10 mouse cellular contexts compared by ENCODE assay signal in the genomic region with DNA sequence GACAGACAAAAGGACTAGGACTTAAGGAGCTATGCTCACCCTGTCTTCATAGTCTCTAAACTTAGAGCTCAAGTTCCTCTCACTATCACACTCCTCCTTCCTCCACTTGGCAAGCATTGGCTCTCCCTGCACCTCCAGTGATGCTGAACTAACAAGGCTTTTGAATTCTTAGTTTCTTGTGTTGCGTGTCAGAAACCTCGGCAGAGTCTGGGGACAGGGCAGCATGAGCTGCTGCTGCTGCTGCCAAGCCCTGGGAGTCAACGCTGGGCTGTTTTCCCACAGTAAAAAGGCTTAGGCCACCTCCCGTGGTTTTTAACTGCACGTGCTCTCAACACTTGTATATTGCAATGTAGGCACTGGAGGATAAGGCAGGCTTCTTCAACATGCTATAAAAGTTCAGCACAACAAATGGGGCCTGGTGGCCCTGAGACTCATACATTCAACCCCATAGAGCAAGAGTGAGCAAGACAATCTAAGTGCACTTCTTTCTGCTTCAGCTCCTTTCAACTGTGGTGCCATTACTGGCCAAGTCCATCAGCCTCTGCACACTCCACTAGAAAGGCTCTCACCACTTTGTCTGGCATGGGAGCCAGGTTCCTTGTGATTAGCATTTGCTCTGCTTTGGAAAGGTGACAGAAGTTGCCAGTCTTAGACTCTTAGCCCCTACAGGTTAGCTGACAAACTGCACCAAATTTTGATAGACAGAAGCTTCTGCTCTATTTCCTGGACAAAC. TPM values are rescaled to one million over a fixed set of nuclear protein-coding genes. Genes with fewer than 3 reads are reported as not detected.
DNase-seq lines count a peak whose midpoint lies in the region; ATAC-seq and TF ChIP-seq lines count a peak whose summit lies in the region.
"Had no signal": no experiment of that assay in that cellular context is flagged by ENCODE, and none has a peak within 500 bp of the region (broad histone marks: within the 10 kb centered on the region; RNA-seq: fewer than 3 reads in every experiment).

No protein-coding gene starts in this region.

- no peak for TF ChIP-seq POLR2A in CH12.LX (IDR thresholded peaks at IDR 0.05; ENCODE audit: low read depth, low read length)

- H3K9me3 ChIP-seq in hindbrain, embryonic 13.5 days, result no peaks in the 10 kb centered on the region
- no peaks in the 10 kb centered on the region for H3K9me3 ChIP-seq in hindbrain, embryonic 11.5 days (ENCODE audit: control insufficient read depth, low read length)
- no peaks in the 10 kb centered on the region for H3K9me3 ChIP-seq in CH12.LX (replicated peaks; ENCODE audit: low read length)
- H3K9me3 ChIP-seq: heart, embryonic 12.5 days had no signal

- dilution Hi-C loops in CH12.LX (cut with MboI; ENCODE audit: extremely low pct_ligation_motif_present, extremely low pct_unique_long_range_greater_than_20kb, low sequenced_read_pairs), result no loop called here

- H3K4me3 ChIP-seq in hindbrain, embryonic 13.5 days, result no peak overlapping the region
- H3K4me3 ChIP-seq in hindbrain, embryonic 11.5 days (ENCODE audit: low read depth, low read length), result no peak overlapping the region
- no peak overlapping the region for H3K4me3 ChIP-seq in CH12.LX (replicated peaks in 1 of 3; ENCODE audit: low read depth in 2 of 3, low read length in 2 of 3, poor library complexity in 1 of 3)
- H3K4me3 ChIP-seq: heart, embryonic 12.5 days had no signal

- in situ Hi-C loops in CH12.LX (cut with MboI; ENCODE audit: low pct_ligation_motif_present, low pct_unique_long_range_greater_than_20kb, low sequenced_read_pairs), result no loop called here

- H3K79me2 ChIP-seq in CH12.LX (replicated peaks; ENCODE audit: control insufficient read depth, extremely low read depth, insufficient read depth, poor library complexity, severe bottlenecking), result 0 out of 2 replicates have a peak, but pooled peaks cover 2% of the 10 kb centered on the region

- ATAC-seq in hindbrain, embryonic 13.5 days (ENCODE audit: low FRiP score), result peak; percentile 79
- ATAC-seq in hindbrain, embryonic 11.5 days (ENCODE audit: low FRiP score), result no peak

- peak; percentile 14 for TF ChIP-seq RAD21 in CH12.LX (IDR thresholded peaks at IDR 0.05; ENCODE audit: low read depth, low read length)

- H3K27me3 ChIP-seq in hindbrain, embryonic 13.5 days, result no peaks in the 10 kb centered on the region
- H3K27me3 ChIP-seq in hindbrain, embryonic 11.5 days (ENCODE audit: control insufficient read depth, insufficient read depth, low read length), result no peaks in the 10 kb centered on the region
- no peaks in the 10 kb centered on the region for H3K27me3 ChIP-seq in CH12.LX (replicated peaks)
- H3K27me3 ChIP-seq: heart, embryonic 12.5 days had no signal

- peak overlapping the region; percentile 62 for H3K27ac ChIP-seq in hindbrain, embryonic 13.5 days
- H3K27ac ChIP-seq in hindbrain, embryonic 11.5 days (ENCODE audit: low read depth, low read length), result no peak overlapping the region
- H3K27ac ChIP-seq in CH12.LX (ENCODE audit: insufficient read depth, low read depth), result no peak overlapping the region

- 50% methylated on average over 5 of the region's 5 CpGs for WGBS in hindbrain, embryonic 13.5 days
- 66% methylated on average over 5 of the region's 5 CpGs for WGBS in hindbrain, embryonic 11.5 days

- peaks cover 10% of the 10 kb centered on the region for H3K4me1 ChIP-seq in hindbrain, embryonic 13.5 days (replicated peaks)
- no peaks in the 10 kb centered on the region for H3K4me1 ChIP-seq in hindbrain, embryonic 11.5 days (replicated peaks; ENCODE audit: control insufficient read depth, insufficient read depth, low read length)
- peaks cover 15 to 76% of the 10 kb centered on the region in 2 experiments for H3K4me1 ChIP-seq in CH12.LX (ENCODE audit: control insufficient read depth in 1 of 2, insufficient read depth in 2 of 2)

- TF ChIP-seq EP300 in CH12.LX (IDR thresholded peaks at IDR 0.05; ENCODE audit: low read length), result no peak

- H3K4me2 ChIP-seq in hindbrain, embryonic 13.5 days, result no peak overlapping the region
- no peak overlapping the region for H3K4me2 ChIP-seq in hindbrain, embryonic 11.5 days (replicated peaks; ENCODE audit: low read depth, low read length)
- no peak overlapping the region for H3K4me2 ChIP-seq in CH12.LX (ENCODE audit: insufficient read depth, low read depth, poor library complexity, severe bottlenecking)
- H3K4me2 ChIP-seq: heart, embryonic 12.5 days had no signal

- peaks cover 73% of the 10 kb centered on the region for H3K36me3 ChIP-seq in hindbrain, embryonic 13.5 days
- H3K36me3 ChIP-seq in hindbrain, embryonic 11.5 days (ENCODE audit: control insufficient read depth, insufficient read depth, low read length), result peaks cover 15% of the 10 kb centered on the region; the same call in 1 of the 2 replicates
- peaks cover 75 to 98% of the 10 kb centered on the region in 2 experiments for H3K36me3 ChIP-seq in CH12.LX (replicated peaks in 1 of 2; ENCODE audit: control insufficient read depth in 1 of 2, insufficient read depth in 1 of 2, low read length in 1 of 2)

- H3K9ac ChIP-seq in hindbrain, embryonic 13.5 days, result no peak overlapping the region
- no peak overlapping the region for H3K9ac ChIP-seq in hindbrain, embryonic 11.5 days (ENCODE audit: low read depth, low read length)
- no peak overlapping the region for H3K9ac ChIP-seq in CH12.LX (ENCODE audit: insufficient read depth, low read depth)
- H3K9ac ChIP-seq: heart, embryonic 12.5 days had no signal

- intact Hi-C loops in gastrocnemius, postnatal 14 days (cut with DNase I; ENCODE audit: low total_unique reads), result no loop called here

- DNase-seq in hindbrain, embryonic 11.5 days (ENCODE audit: low spot score), result no peak
- no peak for DNase-seq in CH12.LX (ENCODE audit: extremely low read depth)
- DNase-seq in cerebellum, adult 9-10 months, result peak; percentile 50
- peak; percentile 52 for DNase-seq in kidney, adult 9 months
- DNase-seq in MN1 (ENCODE audit: low spot score), result no peak
- no peak for DNase-seq in gastrocnemius, postnatal 14 days
- no peak for DNase-seq in heart, adult 9 months (ENCODE audit: low spot score in 2 of 2)
- DNase-seq: lung, postnatal 10 days had no signal

- peak; percentile 32 to 48; a peak in 3 of 4 replicates for TF ChIP-seq CTCF in CH12.LX (conservative IDR thresholded peaks at IDR 0.05 in 1 of 2, IDR thresholded peaks at IDR 0.05 in 1 of 2; ENCODE audit: low read depth in 2 of 2, low read length in 2 of 2)

TF ChIP-seq in CH12.LX, 34 proteins besides CTCF, POLR2A, EP300 and RAD21:
- TF ChIP-seq ZMIZ1 (IDR thresholded peaks at IDR 0.05; ENCODE audit: low read depth, low read length) (no peak), RCOR1 (conservative IDR thresholded peaks at IDR 0.05; ENCODE audit: low read depth, low read length) (no peak), NRF1 (IDR thresholded peaks at IDR 0.05; ENCODE audit: low read depth, low read length) (no peak), MEF2A (IDR thresholded peaks at IDR 0.05; ENCODE audit: borderline replicate concordance, low read depth, low read length) (no peak), BHLHE40 (IDR thresholded peaks at IDR 0.05; ENCODE audit: low read depth, low read length) (no peak), IRF4 (IDR thresholded peaks at IDR 0.05; ENCODE audit: low read depth, low read length) (no peak), E2F4 (IDR thresholded peaks at IDR 0.05; ENCODE audit: insufficient replicate concordance, low read depth, low read length) (no peak), SMC3 (IDR thresholded peaks at IDR 0.05; ENCODE audit: low read depth, low read length) (no peak), PAX5 (IDR thresholded peaks at IDR 0.05; ENCODE audit: low read length) (no peak), TCF12 (IDR thresholded peaks at IDR 0.05; ENCODE audit: low read depth, low read length) (no peak), NELFE (IDR thresholded peaks at IDR 0.05; ENCODE audit: low read depth, low read length) (no peak), MAX (IDR thresholded peaks at IDR 0.05; ENCODE audit: low read length) (no peak)
TF ChIP-seq in CH12.LX: peak in this region for 0.

RNA-seq across cellular contexts. Expression of a gene that starts 21.1 kb away (rescaled TPM):
- polyA plus RNA-seq in hindbrain, embryonic 13.5 days (2015; fragmentation: Nextera tagmentation; extraction: Ambion mirVana), result 36.4 and 40.6 TPM in 2 replicates
- polyA plus RNA-seq in hindbrain, embryonic 11.5 days (2014; fragmentation: Nextera tagmentation; extraction: Ambion mirVana), result 71.4 and 71.6 TPM in 2 replicates
- total RNA-seq in CH12.LX (2012; rRNA removed), result 91.2 and 97.5 TPM in 2 replicates
- 151 and 154 TPM in 2 replicates for total RNA-seq in CH12.LX (2014; rRNA removed)
- polyA plus RNA-seq in CH12.LX (2012; ENCODE audit: insufficient read length, low read depth), result 161 and 178 TPM in 2 replicates
- 10 to 100 TPM; 17.0 to 19.2 TPM for total RNA-seq in gastrocnemius, postnatal 14 days (2021)

RNA-seq across cellular contexts. Expression of a gene that starts 26.3 kb away (rescaled TPM):
- polyA plus RNA-seq in hindbrain, embryonic 13.5 days (2015; fragmentation: Nextera tagmentation; extraction: Ambion mirVana), result 145 TPM in 2 replicates
- polyA plus RNA-seq in hindbrain, embryonic 11.5 days (2014; fragmentation: Nextera tagmentation; extraction: Ambion mirVana), result 96.5 and 113 TPM in 2 replicates
- total RNA-seq in CH12.LX (2012; rRNA removed), result 34.0 and 38.8 TPM in 2 replicates
- total RNA-seq in CH12.LX (2014; rRNA removed), result 53.1 and 54.7 TPM in 2 replicates
- polyA plus RNA-seq in CH12.LX (2012; ENCODE audit: insufficient read length, low read depth), result 93.8 and 104 TPM in 2 replicates
- total RNA-seq in gastrocnemius, postnatal 14 days (2021), result 10 to 100 TPM in 1 of 2 experiments, 1 to 10 TPM in 1; 7.6 to 10.9 TPM

RNA-seq across cellular contexts. Expression of a gene that starts 47.4 kb away (rescaled TPM):
- polyA plus RNA-seq in hindbrain, embryonic 13.5 days (2015; fragmentation: Nextera tagmentation; extraction: Ambion mirVana), result 25.7 and 27.9 TPM in 2 replicates
- 31.3 and 33.4 TPM in 2 replicates for polyA plus RNA-seq in hindbrain, embryonic 11.5 days (2014; fragmentation: Nextera tagmentation; extraction: Ambion mirVana)
- total RNA-seq in CH12.LX (2012; rRNA removed) (51.3 and 63.0 TPM in 2 replicates), CH12.LX (2014; rRNA removed) (40.6 and 40.8 TPM in 2 replicates)
- polyA plus RNA-seq in CH12.LX (2012; ENCODE audit: insufficient read length, low read depth), result 60.3 and 63.2 TPM in 2 replicates
- total RNA-seq in gastrocnemius, postnatal 14 days (2021), result 1 to 10 TPM; 7.8 to 9.3 TPM

Comparison
In these comparisons a context has a peak if more than half of its experiments do, and no peak if none do; other contexts are left out.
1. DNase-seq: peak in cerebellum, adult 9-10 months (single experiment) and kidney, adult 9 months (single experiment); none in hindbrain, embryonic 11.5 days (single experiment), CH12.LX (single experiment), MN1 (single experiment), gastrocnemius, postnatal 14 days (single experiment) and heart, adult 9 months (0 of 2).